Mouse (Mus musculus): Measurements from ENCODE around the gene Dohh.

The Dohh gene

DNA sequence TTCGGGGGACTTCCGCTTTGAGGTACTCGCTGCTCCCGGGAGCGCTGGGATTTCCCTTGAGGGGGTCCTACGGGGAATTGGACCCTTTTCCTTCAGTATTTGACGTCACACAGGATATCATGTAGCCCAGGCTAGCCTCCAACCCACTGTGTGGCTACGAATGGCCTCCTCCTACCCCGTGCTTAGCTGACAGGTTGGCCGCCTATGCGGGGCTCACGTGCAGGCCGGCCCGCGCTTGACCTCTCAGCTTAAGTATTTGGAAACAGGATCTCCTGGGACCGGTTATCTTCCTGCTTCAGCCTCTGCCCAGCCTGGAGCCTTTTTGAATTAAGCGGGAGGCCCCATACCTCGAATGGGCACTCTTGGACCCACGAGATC is 366 bp downstream of the Dohh start:
- DNase-seq (ENCODE audit: low spot score), result no peak

- no peak for DNase-seq (ENCODE audit: low spot score)
Measured at GRCm38 (mm10) chr10:81385603-81386306, 1.5 kb downstream of the Dohh start.

GRCm38 (mm10) chr10:81387716-81388115 is 3.5 kb downstream of the Dohh start:
- no peak for DNase-seq (ENCODE audit: low spot score)

DNA sequence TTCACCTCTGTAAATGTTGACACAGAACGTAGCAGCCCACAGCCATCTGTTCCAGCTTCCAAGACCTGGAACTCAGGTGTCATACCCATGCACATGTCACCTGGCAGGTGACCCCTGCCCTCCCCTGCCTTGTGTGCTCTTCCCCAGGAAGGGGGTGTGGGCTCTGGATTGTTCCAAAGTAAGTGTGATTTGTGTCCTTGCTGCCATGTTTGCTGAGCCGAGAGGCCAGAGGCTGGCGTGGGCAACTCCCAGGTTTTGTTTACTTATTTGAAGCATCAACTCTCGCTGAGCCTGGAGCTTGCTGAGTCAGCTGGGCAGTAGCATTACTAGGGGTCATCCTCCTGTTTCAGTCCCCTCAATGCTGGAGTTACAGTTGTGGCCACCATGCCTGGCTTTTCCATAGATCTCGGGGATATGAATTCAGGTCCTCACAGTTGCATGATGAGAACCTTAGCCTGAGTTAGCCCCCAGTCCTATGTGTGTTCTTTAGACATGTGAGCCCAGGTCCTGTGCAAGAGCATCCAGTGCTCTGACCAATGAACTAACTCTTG is 4.4 kb downstream of the Dohh start, which contains the start of gene Gm48552:
Gene Gm48552 (plus strand): TSS at position 501 of the 551 bp plus-strand sequence.
- DNase-seq (ENCODE audit: low spot score), result no peak

- DNase-seq (ENCODE audit: low spot score), result no peak
Measured at GRCm38 (mm10) chr10:81389373-81389772, 5.1 kb downstream of the Dohh start.

DNA sequence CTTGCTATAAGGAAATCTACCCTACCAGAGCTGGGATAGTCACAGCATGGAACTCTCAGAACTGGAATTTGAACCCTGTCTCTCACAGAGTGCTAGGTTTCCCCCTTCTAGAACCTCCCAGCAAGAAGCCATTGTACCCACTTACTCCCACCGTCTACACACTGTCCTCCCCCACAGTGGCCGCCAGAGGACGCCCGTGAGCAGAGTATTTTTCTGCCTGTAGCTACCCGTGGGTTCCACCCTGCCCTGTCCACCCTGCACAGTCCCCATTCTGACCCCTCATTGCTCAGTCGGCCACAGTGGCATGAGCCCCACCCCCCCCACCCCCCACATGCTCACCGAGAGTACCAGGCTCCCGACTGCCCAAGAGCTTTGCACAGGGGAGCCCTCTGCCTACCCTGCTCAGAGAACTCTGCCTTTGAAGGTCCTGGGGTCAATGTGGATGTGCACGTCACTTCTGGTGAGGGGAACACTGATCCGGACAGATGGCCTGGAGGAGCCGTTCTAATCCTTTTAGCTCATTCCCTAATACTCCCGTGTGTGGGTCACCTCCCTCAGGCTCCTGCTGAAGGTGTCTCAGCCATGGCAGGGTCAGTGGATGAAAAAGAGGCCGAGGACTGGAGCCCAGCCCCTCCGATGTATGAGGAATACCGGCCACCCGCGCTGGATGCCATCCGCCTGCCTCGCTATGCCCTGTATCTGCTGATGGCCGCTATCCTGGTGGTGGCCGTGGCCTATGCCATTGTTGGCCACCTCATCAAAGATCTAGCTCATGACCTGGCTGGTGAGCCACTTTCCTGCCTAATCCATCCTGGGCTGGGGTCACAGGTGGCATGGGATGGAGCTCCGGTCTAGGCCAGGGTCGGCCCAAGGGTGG is 5.8 kb downstream of the Dohh start:
- DNase-seq (ENCODE audit: low spot score), result peak; percentile 84

- DNase-seq (ENCODE audit: low spot score), result no peak
Measured at GRCm38 (mm10) chr10:81390678-81390965, 6.4 kb downstream of the Dohh start.

DNA sequence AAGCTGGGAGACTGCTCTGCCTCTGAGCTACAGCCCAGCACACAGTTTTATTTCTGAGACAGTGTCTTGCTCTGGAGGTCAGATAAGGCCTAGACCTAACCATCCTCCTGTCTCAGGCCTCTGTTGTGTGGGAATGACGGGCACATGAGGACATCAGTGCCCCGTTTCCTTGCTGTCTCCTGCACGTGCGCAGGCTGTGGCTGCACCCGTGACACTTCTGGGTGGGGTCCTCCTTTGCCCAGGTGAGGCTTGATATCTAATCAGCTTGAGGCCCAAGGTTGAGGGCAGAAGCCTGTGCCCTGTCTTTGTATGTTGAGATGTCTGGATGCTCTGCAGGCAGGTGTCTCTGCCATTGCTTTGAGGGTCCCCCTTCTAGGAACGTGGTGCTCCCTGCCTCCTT is 8.0 kb downstream of the Dohh start:
- DNase-seq (ENCODE audit: low spot score), result no peak

DNA sequence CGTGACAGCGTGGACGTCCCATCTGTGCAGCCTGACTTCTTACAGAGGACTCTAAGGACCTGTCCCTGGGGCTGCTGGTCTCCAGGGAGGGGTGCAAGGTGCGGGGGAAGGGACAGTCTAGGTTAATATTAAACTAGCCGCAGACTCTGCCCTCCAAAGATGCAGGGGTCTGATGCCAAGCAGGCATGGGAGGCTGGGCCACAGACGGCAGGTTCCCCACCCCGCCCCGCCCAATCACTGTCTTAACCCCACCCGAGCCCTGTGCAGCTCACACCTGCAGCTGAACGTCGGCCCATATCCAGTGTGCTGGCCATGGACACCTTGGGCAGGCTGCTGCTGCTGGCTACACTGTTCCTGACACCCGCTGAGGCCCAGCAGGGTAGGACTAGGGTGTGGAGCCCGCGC is 8.6 kb downstream of the Dohh start, which contains the start of gene Smim24:
Gene Smim24 (plus strand): TSS at position 271 of the 405 bp plus-strand sequence.
- DNase-seq (ENCODE audit: low spot score), result no peak

DNA sequence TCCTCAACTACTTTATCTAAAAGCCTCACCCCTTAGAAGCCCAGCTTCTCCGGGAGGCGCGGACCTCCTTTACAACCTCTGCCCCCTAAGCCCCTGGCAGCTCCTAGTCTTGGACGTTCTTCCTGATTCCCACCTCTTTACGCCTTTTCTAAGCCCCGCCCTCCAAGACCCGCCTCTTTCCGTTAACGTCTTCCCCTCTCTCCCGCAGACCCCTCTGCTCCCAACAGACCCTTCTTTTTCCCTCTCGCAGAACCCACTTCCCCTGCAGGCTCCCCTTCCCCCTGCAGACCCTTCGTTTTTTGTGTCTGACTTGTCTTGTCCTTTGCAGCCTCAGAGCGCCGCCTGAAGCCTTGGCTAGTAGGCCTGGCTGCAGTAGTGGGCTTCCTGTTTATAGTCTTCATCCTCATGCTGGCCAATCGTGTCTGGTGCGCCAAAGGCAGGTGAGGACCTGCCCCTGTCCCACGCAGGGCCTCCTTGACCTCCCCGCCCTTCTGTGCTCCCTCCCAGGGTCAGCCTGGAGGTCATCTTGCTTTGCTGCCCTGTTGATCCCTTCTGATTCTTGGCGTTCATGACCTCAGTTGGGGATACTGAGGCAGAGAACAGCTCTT is 9.3 kb downstream of the Dohh start:
- peak; percentile 42 for DNase-seq (ENCODE audit: low spot score)

GRCm38 (mm10) chr10:81395127-81395526 is 10.9 kb downstream of the Dohh start:
- peak; percentile 88 for DNase-seq (ENCODE audit: low spot score)

DNA sequence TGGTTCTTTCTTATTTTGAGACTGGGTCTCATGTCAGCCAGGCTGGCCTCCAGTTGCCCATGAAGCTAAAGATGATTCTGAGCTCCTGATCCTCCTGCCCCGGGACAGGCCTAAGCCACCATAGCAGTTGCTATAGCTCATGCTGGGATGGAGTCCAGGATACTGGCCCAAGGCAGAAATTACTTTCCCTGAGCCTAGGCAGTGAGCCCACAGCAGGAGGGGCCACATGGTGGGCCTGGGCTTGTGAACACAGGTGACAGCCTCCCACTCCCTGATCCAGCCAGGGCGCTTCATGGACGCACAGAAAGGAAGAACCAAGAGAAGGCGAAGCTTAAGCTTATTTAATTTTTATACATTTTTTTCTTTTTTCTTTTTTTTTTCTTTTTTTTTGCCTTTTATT is 11.6 kb downstream of the Dohh start:
- DNase-seq (ENCODE audit: low spot score), result no peak

- DNase-seq (ENCODE audit: low spot score), result no peak
Measured at GRCm38 (mm10) chr10:81396749-81397148, 12.5 kb downstream of the Dohh start.

GRCm38 (mm10) chr10:81399296-81399695 is 15.1 kb downstream of the Dohh start:
- DNase-seq (ENCODE audit: low spot score), result peak; percentile 38

- DNase-seq (ENCODE audit: low spot score), result no peak
Measured at GRCm38 (mm10) chr10:81399798-81400308, 15.6 kb downstream of the Dohh start.

DNA sequence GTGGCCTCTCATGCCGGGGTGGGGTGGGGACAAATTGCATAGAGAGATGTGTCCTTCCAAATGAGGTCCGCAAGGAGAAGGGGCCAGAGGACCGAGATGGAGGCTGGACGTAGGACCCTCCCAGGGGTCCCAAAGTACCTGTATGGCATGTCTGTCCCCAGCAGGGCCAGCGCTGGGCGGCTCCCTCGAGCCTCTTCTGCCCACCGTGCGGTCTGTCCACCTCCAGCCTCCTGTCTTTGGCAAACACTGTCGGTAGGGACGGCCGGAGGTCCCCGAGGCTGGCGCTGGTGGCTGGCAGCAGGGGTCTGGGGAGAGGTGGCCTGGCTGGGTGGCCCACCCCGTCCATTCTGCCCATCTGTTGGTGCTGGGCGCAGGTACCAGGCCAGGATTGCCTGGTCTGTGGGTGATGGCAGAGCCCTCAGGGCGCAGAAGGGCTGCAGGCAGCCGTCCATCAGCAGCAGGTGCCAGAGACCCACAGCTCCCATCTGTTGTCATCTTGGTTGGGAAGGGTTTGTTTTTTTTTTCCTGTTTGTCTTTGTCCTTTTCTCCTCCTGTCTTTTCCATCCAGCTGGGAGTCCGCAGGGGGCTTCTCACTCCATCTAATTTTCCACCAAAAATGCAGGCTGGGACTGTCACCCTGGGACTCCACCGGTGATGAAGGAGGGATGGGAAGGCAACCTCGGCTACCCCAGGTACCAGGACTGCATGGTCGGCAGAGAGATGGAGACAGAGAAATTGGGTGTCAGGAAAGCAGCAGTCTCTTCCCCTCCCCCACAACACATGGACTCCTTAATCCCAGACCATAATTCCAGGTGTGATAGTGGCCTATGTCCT is 16.4 kb downstream of the Dohh start:
- DNase-seq (ENCODE audit: low spot score), result no peak

DNA sequence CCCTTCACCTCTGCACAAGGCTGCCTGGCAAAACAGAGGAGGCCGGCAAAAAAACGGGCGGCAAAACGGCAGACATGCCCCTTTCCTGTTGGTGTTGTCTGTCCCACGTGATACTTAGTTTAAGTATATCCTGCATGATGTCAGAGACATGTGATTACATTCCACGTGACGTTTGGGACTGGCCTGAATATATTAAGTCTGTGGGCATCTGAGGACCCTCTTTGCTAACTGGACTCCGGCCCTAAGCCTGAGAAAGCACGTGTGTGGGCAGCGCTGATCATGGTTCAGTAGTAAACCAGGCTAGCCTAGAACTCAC is 16.9 kb downstream of the Dohh start:
- no peak for DNase-seq (ENCODE audit: low spot score)

GRCm38 (mm10) chr10:81401521-81402226 is 17.4 kb downstream of the Dohh start:
- peak; percentile 82 for DNase-seq (ENCODE audit: low spot score)

- no peak for DNase-seq (ENCODE audit: low spot score)
Measured at GRCm38 (mm10) chr10:81402227-81402765, 18.1 kb downstream of the Dohh start.

GRCm38 (mm10) chr10:81403511-81403910 is 19.3 kb downstream of the Dohh start:
- DNase-seq (ENCODE audit: low spot score), result peak; percentile 70

DNA sequence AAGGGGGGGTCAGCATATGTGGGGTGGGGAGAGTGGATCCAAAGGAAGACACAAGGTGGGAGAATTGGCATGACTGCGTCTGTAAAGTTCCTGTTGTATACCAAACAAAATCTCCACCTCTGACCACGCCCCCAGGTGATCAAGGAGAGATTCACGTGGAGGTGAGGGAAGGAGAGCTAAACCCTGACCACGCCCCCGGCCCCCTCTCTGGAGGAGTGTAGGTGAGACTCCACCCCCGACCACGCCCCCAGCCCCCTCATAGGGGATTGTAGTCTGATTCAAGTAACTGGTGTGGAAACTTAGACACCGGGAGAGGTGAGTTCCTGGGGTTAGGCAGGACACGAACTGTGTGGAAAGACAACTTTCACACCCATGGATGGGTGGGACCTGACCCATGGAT is 19.9 kb downstream of the Dohh start:
- DNase-seq (ENCODE audit: low spot score), result no peak

Measured in retina, embryonic 14.5 days (tissue).